Mouse (Mus musculus) heart, embryonic 10.5 days (tissue): ENCODE measurements around the gene Cul3. TPM values are rescaled to one million over a fixed set of nuclear protein-coding genes. Genes with fewer than 3 reads are reported as not detected.

Experiments used
- DNase-seq: peaks from one replicate; pipeline ENCODE4 v3.0.0-alpha.2; 2017; ENCODE audit warnings: low spot score
- H3K27ac ChIP-seq: fragments of 300-500 bp; sonication (generic); 2 replicates; pipeline ENCODE4 v1.5.1; 2016; ENCODE audit warnings: mild to moderate bottlenecking
- H3K27me3 ChIP-seq: fragments of 300-500 bp; sonication (generic); 2 replicates; pipeline ENCODE4 v1.6.1; 2016; ENCODE audit warnings: mild to moderate bottlenecking; ENCODE audit not compliant: poor library complexity, insufficient read depth, severe bottlenecking
- H3K36me3 ChIP-seq: fragments of 300-500 bp; sonication (generic); 2 replicates; pipeline ENCODE4 v1.6.1; 2016; ENCODE audit warnings: mild to moderate bottlenecking, moderate library complexity
- H3K4me1 ChIP-seq: fragments of 300-500 bp; sonication (generic); 2 replicates; pipeline ENCODE4 v1.6.1; 2016; ENCODE audit warnings: mild to moderate bottlenecking
- H3K4me3 ChIP-seq: fragments of 300-500 bp; sonication (generic); 2 replicates; pipeline ENCODE4 v1.5.1; 2016; ENCODE audit warnings: mild to moderate bottlenecking, moderate library complexity
- H3K9me3 ChIP-seq: fragments of 300-500 bp; sonication (generic); 2 replicates; pipeline ENCODE4 v1.6.1; 2016; ENCODE audit warnings: mild to moderate bottlenecking, moderate library complexity
- whole genome bisulfite sequencing: fragments of 180-500 bp; shearing (Covaris S2); methylation state at CpG from one replicate; pipeline ENCODE4 v1.1.7; 2016; 5-methylcytosine and 5-hydroxymethylcytosine counted together
- polyA plus RNA-seq: library from polyadenylated mRNA; unstranded; fragments of >200 nt; fragmentation: Nextera tagmentation; extraction: Ambion mirVana; gene quantifications from 2 replicates; pipeline ENCODE4 v1.2.1, GENCODE M21; 2016

Gene Cul3
- polyA plus RNA-seq, 1 experiment from 2014 or later, result 26.2 TPM

DNA sequence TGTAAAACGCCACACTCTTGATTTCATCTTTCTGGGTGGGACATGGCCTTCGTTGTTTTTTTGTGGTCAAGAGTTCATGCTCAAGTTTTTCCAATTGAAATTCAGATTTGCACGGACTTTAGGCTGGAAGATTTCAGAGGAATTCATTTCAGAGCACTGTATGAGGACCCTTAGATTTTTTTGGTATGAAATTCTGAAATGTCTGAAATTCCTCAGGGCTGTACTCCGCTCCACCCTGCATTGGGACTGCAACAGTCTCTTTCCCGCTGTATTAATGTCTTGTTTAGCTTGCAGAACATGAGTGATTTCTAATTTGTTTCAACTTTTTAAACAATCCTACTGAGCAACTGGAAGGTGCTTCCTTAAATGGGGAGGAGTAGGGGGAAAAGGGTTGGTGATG lies 90.0 kb downstream of the Cul3 start:
- Histone ChIP-seq H3K9me3 (no peaks in the 10 kb centered on the region), H3K4me3 (no peak overlapping the region), H3K4me1 (no peaks in the 10 kb centered on the region), H3K36me3 (no peaks in the 10 kb centered on the region), H3K27ac (no peak overlapping the region), H3K27me3 (no peaks in the 10 kb centered on the region)
- DNase-seq, result no peak
- WGBS, result 86% methylated on average over 5 of the region's 5 CpGs

DNA sequence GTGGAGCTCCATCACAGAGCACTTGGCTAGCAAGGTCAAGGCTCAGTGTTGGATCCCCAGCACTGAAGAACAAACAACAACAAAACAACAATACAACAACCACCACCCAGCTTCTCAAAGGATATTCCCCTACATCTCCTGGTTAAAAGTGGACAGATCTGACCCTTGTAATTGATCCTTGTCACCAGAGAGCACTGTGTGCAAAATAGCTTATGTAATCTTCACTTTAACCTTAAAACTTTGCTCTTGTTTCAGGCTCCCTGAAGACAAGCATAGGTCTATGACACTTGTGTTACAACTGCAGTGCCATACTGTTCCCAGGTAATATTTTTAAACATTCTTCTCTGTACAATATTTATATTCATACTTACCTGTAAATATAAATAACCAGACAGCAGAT lies 93.1 kb downstream of the Cul3 start:
- Histone ChIP-seq H3K27ac (no peak overlapping the region), H3K27me3 (no peaks in the 10 kb centered on the region), H3K9me3 (no peaks in the 10 kb centered on the region), H3K4me3 (no peak overlapping the region), H3K4me1 (no peaks in the 10 kb centered on the region), H3K36me3 (no peaks in the 10 kb centered on the region)
- DNase-seq, result no peak

DNA sequence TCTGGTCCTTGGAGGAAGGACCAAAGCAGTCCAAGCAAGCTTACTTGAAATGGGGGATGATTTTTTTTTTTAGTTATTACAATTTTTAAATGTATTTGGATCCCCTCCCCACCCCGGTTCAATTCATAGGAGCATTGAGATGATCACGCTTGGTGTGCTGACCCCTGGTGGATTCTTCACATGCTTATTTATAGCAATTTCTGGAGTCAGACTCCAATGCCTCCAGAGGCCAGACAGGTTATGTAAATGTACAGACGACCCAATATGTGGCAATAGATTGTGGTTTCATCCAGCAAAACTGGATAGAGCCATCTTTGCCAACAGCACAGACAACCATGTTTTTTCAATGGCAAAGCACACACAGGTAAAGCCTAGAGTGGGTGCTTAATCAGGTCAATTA lies 96.2 kb downstream of the Cul3 start:
- H3K4me3 ChIP-seq, result no peak overlapping the region
- no peaks in the 10 kb centered on the region for H3K36me3 ChIP-seq
- H3K27ac ChIP-seq, result no peak overlapping the region
- 61% methylated on average over 3 of the region's 3 CpGs for WGBS
- no peaks in the 10 kb centered on the region for H3K9me3 ChIP-seq
- no peaks in the 10 kb centered on the region for H3K4me1 ChIP-seq
- H3K27me3 ChIP-seq, result no peaks in the 10 kb centered on the region
- no peak for DNase-seq

DNA sequence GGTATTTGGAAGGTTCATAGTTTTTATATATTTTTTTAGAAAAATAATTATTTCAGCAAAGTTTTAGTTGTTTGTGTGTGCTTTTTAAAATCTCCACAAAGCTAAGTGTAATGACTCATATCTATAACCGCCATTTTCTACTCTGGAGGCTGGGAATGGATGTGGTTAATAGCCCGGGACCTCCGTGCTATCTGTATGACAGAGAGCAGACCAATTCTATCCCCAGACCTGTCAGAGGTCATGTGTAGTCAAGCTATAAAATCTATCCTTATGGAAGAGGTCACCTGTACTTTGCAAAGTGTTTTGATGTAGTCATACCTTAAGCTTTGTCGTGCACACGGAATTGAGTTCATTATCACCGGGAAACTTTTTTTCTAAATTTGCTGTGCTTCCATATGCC lies 98.7 kb downstream of the Cul3 start:
- H3K27ac ChIP-seq, result no peak overlapping the region
- DNase-seq, result no peak
- 89% methylated on average over 6 of the region's 6 CpGs for WGBS
- H3K4me3 ChIP-seq, result no peak overlapping the region
- H3K36me3 ChIP-seq, result no peaks in the 10 kb centered on the region
- no peaks in the 10 kb centered on the region for H3K9me3 ChIP-seq
- no peaks in the 10 kb centered on the region for H3K27me3 ChIP-seq
- no peaks in the 10 kb centered on the region for H3K4me1 ChIP-seq

DNA sequence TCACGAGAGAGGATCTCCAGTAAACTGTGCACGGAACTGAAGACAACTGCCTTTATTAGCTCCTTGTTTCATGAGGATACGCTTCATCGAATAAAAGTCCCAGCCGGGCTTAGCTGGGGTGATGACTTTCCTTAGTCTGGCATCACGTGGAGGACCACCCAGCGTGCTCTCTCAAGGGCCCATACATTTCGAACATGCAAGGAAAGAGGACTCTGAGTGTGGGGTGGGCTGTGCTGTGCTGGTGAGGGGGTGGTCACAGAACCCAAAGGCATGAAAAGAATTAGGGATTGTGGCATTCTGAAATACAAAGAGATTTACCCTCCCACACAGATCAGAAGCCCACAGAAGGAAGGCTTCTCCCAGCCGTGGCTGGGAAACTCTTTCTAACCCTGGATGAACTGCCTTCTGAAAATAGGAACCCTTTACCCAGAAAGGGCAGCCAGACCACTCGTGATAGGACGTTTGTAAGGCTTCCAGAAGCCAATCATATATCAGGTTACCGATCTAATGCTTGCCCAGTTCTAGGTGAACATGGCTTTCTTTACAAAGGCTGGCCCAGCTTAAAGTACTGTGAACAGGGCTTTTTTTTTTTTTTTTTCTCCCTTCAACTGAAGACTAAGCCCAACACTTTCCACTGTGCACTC lies 100.1 kb downstream of the Cul3 start:
- Histone ChIP-seq H3K27me3 (no peaks in the 10 kb centered on the region), H3K27ac (no peak overlapping the region), H3K36me3 (no peaks in the 10 kb centered on the region), H3K4me3 (no peak overlapping the region), H3K4me1 (no peaks in the 10 kb centered on the region), H3K9me3 (no peaks in the 10 kb centered on the region)
- DNase-seq, result no peak
- WGBS, result 50% methylated on average over 12 of the region's 12 CpGs

DNA sequence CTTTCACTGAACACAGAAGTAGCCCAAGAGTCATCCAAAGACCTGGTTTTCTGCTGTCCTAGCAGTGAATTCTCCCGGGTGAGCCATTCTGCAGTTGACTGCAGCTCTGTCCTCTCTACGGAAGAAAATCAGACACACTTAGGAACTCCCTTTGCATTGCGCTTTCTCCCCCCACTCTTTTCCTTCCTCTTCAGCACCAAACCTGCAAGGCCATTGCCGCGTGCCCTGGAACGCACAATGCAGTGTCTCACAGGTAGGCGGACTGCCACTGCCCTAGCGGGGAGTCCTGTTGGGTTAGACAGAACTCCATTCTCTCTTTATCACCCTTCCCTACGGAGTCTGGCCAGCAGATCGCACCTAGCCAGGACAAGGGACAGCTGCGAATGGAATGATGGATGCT lies 100.8 kb downstream of the Cul3 start:
- H3K27me3 ChIP-seq, result no peaks in the 10 kb centered on the region
- no peaks in the 10 kb centered on the region for H3K9me3 ChIP-seq
- H3K36me3 ChIP-seq, result no peaks in the 10 kb centered on the region
- WGBS, result 67% methylated on average over 11 of the region's 11 CpGs
- no peak overlapping the region for H3K4me3 ChIP-seq
- no peaks in the 10 kb centered on the region for H3K4me1 ChIP-seq
- no peak overlapping the region for H3K27ac ChIP-seq
- no peak for DNase-seq

DNA sequence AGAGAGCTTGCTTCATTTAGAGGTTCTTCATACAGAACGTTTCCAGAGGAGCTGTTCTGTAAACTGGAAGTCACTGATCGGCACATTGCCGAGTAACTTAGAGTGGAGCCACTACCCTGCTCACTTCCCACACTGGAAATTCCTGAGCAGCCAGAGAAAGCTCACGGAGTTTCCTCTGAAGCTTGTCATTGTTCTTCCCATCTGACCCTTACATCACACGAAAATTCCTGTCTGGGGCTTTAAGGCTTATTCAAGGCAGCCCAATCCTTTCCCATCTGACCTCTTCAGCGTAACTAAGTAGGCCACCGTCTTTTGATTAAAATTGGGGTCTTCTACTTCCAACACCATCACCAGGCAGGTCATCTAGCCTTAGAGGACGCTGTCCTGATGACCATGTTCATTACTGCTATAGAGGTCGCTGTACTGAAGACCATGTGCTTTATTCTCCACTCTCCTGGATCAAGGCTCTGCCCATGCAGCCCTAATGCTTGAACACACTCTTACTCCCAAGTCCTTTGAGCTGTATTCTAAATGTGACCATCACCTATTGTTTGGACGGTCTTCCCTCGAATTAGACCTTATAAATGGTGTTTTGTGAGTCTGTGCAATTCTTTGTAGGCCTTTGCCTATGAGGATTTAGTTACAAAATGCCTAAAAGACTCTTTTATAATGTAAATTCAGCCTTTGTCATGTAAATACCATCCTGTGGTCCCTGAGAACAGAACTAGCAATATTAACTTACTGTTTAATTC lies 103.2 kb downstream of the Cul3 start:
- Histone ChIP-seq H3K36me3 (no peaks in the 10 kb centered on the region), H3K9me3 (no peaks in the 10 kb centered on the region), H3K4me3 (no peak overlapping the region), H3K27ac (no peak overlapping the region), H3K4me1 (no peaks in the 10 kb centered on the region), H3K27me3 (no peaks in the 10 kb centered on the region)
- DNase-seq, result no peak
- WGBS, result 60% methylated on average over 11 of the region's 11 CpGs

DNA sequence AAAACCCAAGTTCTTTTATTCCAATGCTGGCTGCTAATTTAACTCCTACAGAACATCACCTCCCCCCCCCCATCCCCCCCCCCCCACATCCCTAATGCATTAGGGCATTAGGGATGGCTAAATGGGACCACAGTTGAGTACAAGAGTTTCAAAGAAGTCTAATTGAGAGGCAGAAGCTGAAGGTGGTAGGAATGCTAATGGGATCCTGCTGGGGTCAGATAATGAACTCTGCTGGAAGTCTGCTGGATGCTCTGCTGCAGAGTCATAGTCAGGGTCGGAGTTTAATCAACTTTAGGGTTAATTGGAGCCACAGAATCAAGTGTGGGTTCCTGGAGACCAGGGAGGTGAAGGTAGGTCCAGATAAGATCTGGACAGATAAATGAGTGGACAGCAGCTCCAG lies 104.2 kb downstream of the Cul3 start:
- 7% methylated on average over 1 of the region's 1 CpGs for WGBS
- no peaks in the 10 kb centered on the region for H3K4me1 ChIP-seq
- DNase-seq, result no peak
- H3K27ac ChIP-seq, result no peak overlapping the region
- no peaks in the 10 kb centered on the region for H3K9me3 ChIP-seq
- H3K4me3 ChIP-seq, result no peak overlapping the region
- no peaks in the 10 kb centered on the region for H3K27me3 ChIP-seq
- no peaks in the 10 kb centered on the region for H3K36me3 ChIP-seq

DNA sequence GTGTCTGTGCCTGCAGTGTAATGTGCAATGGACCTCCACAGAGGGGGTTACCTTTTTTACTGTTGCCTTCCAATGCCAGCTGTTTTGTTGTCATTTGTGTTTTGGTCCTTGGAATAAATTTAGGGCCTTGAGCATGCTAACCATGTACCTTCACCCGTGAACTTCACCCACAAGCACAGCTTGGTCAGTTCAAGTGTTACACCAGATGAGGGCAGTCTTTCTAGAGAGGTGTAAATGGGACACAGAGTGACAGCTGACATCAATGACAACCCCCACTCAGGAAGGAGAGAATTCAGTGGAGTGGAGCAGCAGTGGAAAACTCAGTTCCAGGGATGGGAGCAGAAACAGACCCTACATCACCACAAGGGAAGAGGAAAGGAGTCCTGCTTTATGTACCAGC lies 109.7 kb downstream of the Cul3 start:
- H3K27me3 ChIP-seq, result no peaks in the 10 kb centered on the region
- no peak overlapping the region for H3K4me3 ChIP-seq
- no peak for DNase-seq
- H3K9me3 ChIP-seq, result no peaks in the 10 kb centered on the region
- H3K27ac ChIP-seq, result no peak overlapping the region
- no peaks in the 10 kb centered on the region for H3K4me1 ChIP-seq
- no peaks in the 10 kb centered on the region for H3K36me3 ChIP-seq
- WGBS, result 54% methylated on average over 1 of the region's 1 CpGs

DNA sequence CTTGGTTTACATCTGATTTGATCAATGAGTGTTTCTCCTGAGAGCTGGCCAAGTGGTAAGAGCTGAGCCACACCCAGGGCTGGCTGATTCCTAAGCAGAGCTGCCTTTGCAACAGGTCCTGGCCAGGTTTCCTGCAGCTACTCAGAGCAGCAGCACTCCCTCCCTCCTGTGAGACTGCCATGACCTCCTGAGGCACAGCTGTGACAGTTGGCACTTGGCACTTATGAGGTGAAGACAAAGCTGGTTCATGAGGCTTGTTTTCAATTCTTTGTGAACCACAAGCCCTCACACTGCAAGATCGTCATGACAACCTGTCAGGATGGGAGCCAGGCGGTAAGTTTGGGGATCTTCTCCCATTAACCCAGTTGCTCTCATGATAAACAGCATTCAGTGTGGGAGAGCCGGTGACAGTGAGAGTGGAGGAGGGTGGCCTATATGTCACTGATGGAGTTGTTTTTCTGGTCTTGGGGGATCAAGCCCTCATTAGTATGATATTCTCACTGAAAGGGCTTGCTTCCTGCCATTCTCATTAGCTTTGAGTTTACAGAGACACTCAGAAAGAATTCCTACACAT lies 115.4 kb downstream of the Cul3 start:
- Histone ChIP-seq H3K4me3 (no peak overlapping the region), H3K27ac (no peak overlapping the region), H3K9me3 (no peaks in the 10 kb centered on the region), H3K4me1 (peaks cover 8% of the 10 kb centered on the region), H3K36me3 (no peaks in the 10 kb centered on the region), H3K27me3 (no peaks in the 10 kb centered on the region)
- no peak for DNase-seq
- whole genome bisulfite sequencing, result 32% methylated on average over 3 of the region's 3 CpGs

DNA sequence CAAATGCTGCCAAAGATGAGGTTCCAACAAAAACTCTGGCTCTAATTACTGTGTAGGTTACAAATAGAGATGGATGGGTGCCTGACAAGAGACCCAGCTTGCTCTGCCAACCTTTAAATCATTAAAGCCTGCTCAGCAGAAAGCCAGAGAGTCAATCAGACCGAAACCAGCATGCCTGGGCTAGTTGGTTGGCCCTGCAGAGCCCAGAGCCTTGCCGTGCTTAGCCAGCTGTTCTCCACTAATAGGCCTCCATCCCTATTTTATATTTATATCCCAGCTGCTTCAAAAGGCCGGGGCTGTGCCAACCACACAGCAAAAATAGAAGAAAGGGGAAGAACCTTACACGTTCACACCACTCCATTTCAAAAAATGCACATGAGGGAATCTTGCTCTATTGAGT lies 119.1 kb downstream of the Cul3 start:
- no peak overlapping the region for H3K27ac ChIP-seq
- peaks cover 8% of the 10 kb centered on the region for H3K4me1 ChIP-seq
- no peaks in the 10 kb centered on the region for H3K27me3 ChIP-seq
- no peak overlapping the region for H3K4me3 ChIP-seq
- H3K9me3 ChIP-seq, result no peaks in the 10 kb centered on the region
- WGBS, result 78% methylated on average over 4 of the region's 4 CpGs
- H3K36me3 ChIP-seq, result no peaks in the 10 kb centered on the region
- no peak for DNase-seq

DNA sequence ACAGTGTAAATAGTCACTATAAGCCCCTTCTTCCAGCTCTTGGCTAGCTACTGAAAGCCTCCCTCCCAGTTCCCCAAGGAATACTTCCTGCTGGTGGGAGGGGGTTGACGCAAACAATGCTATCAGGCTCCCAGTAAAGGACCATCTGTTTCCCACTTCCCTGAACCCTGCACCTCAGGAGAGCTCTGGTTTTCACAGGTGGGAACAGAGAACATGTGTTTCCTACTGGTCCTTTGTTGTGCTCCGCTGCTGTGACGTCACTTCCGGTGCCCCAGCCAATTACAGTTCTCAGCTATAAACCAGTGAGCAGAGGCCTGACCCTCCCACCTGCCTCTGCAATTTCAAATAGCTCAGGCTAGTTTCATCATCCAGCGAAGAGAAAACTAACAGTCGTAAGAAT lies 122.0 kb downstream of the Cul3 start, which contains the start of gene Fam124b:
TSS of gene Fam124b (minus strand) at position 206 of the 400 bp plus-strand sequence.
- peak; percentile 82 for DNase-seq
- H3K27ac ChIP-seq, result 0 out of 2 replicates have a peak within 1 kb of the TSS, but pooled peaks have one; percentile 22
- H3K27me3 ChIP-seq, result no peaks in the 10 kb centered on the region; the same call in 1 of the 2 replicates
- H3K9me3 ChIP-seq, result no peaks in the 10 kb centered on the region
- 60% methylated on average over 6 of the region's 6 CpGs for WGBS
- peaks cover 2% of the 10 kb centered on the region for H3K4me1 ChIP-seq
- no peaks in the 10 kb centered on the region for H3K36me3 ChIP-seq
- H3K4me3 ChIP-seq, result no peak within 1 kb of the TSS
